Comparison of ENCODE assay signal across 12 mouse cellular contexts in genomic region chr12:108255960-108256359, GRCm38 (mm10). TPM values are rescaled to one million over a fixed set of nuclear protein-coding genes. Genes with fewer than 3 reads are reported as not detected.
DNase-seq lines count a peak whose midpoint lies in the region; ATAC-seq and TF ChIP-seq lines count a peak whose summit lies in the region.
"Had no signal": no experiment of that assay in that cellular context is flagged by ENCODE, and none has a peak within 500 bp of the region (broad histone marks: within the 10 kb centered on the region; RNA-seq: fewer than 3 reads in every experiment).

No protein-coding gene starts in this region.

- TF ChIP-seq CTCF in brain, embryonic 14.5 days (IDR thresholded peaks at IDR 0.05; ENCODE audit: borderline replicate concordance, extremely low read depth, insufficient read depth, insufficient read length), result no peak

- no peaks in the 10 kb centered on the region for H3K9me3 ChIP-seq in heart, embryonic 16.5 days (replicated peaks; ENCODE audit: control insufficient read depth, low read length)
- H3K9me3 ChIP-seq in limb, embryonic 10.5 days (replicated peaks), result no peaks in the 10 kb centered on the region
- H3K9me3 ChIP-seq: embryonic facial prominence, embryonic 13.5 days; limb, embryonic 15.5 days had no signal

- no peak for ATAC-seq in heart, embryonic 16.5 days (replicated peaks; ENCODE audit: extremely low read depth, insufficient read depth, low FRiP score)
- ATAC-seq: intestine, embryonic 16.5 days; Patski had no signal

- no peaks in the 10 kb centered on the region for H3K36me3 ChIP-seq in heart, embryonic 16.5 days (ENCODE audit: control insufficient read depth, insufficient read depth)
- H3K36me3 ChIP-seq in limb, embryonic 10.5 days, result no peaks in the 10 kb centered on the region
- H3K36me3 ChIP-seq: embryonic facial prominence, embryonic 13.5 days; limb, embryonic 15.5 days had no signal

- H3K4me1 ChIP-seq in heart, embryonic 16.5 days (ENCODE audit: control insufficient read depth, insufficient read depth, low read length), result peaks cover 49% of the 10 kb centered on the region
- H3K4me1 ChIP-seq in brown adipose tissue, adult 24 weeks (ENCODE audit: control insufficient read depth, insufficient read depth, insufficient read length, low read length), result peaks cover 46% of the 10 kb centered on the region
- peaks cover 59% of the 10 kb centered on the region for H3K4me1 ChIP-seq in limb, embryonic 10.5 days

- no peak overlapping the region for H3K4me3 ChIP-seq in heart, embryonic 16.5 days (ENCODE audit: low read length)
- no peak overlapping the region for H3K4me3 ChIP-seq in brown adipose tissue, adult 24 weeks (ENCODE audit: insufficient read depth, low read depth, low read length)
- H3K4me3 ChIP-seq in limb, embryonic 10.5 days, result no peak overlapping the region
- H3K4me3 ChIP-seq: embryonic facial prominence, embryonic 13.5 days; limb, embryonic 15.5 days had no signal

- H3K27me3 ChIP-seq in heart, embryonic 16.5 days (ENCODE audit: control insufficient read depth, insufficient read depth, low read length), result no peaks in the 10 kb centered on the region
- H3K27me3 ChIP-seq in limb, embryonic 10.5 days (ENCODE audit: low read depth, poor library complexity, severe bottlenecking), result no peaks in the 10 kb centered on the region
- H3K27me3 ChIP-seq: CH12.LX; embryonic facial prominence, embryonic 13.5 days; limb, embryonic 15.5 days; Patski had no signal

- H3K9ac ChIP-seq in heart, embryonic 16.5 days (ENCODE audit: low read length), result 0 out of 2 replicates have a peak overlapping the region, but pooled peaks have one; percentile 19
- H3K9ac ChIP-seq: embryonic facial prominence, embryonic 13.5 days; limb, embryonic 15.5 days had no signal

- WGBS in heart, embryonic 16.5 days, result 22% methylated on average over 5 of the region's 5 CpGs
- WGBS in limb, embryonic 10.5 days, result 60% methylated on average over 5 of the region's 5 CpGs

- no peak for DNase-seq in heart, adult 18-20 months
- peak; percentile 55 for DNase-seq in brain, embryonic 14.5 days (ENCODE audit: low read depth)
- DNase-seq in limb, embryonic 10.5 days (ENCODE audit: low spot score), result no peak
- no peak for DNase-seq in right cerebral cortex, postnatal 14 days
- DNase-seq in spleen, adult 12 weeks (ENCODE audit: low spot score), result no peak

- H3K4me2 ChIP-seq in heart, embryonic 16.5 days (ENCODE audit: low read depth, low read length), result no peak overlapping the region
- H3K4me2 ChIP-seq: embryonic facial prominence, embryonic 13.5 days; limb, embryonic 15.5 days had no signal

- H3K27ac ChIP-seq in heart, embryonic 16.5 days (ENCODE audit: low read length), result peak overlapping the region; percentile 61
- H3K27ac ChIP-seq in brown adipose tissue, adult 24 weeks (replicated peaks; ENCODE audit: low read depth, low read length), result peak overlapping the region; percentile 15
- H3K27ac ChIP-seq in limb, embryonic 10.5 days, result peak overlapping the region; percentile 67; the same call in 1 of the 2 replicates
- H3K27ac ChIP-seq: embryonic facial prominence, embryonic 13.5 days; limb, embryonic 15.5 days had no signal

- TF ChIP-seq POLR2A in brain, embryonic 14.5 days (IDR thresholded peaks at IDR 0.05; ENCODE audit: borderline replicate concordance, extremely low read depth, insufficient read depth, insufficient read length, poor library complexity, severe bottlenecking), result no peak

RNA-seq across cellular contexts. Expression of gene Ccdc85c, which starts 19.3 kb away (rescaled TPM):
- 4.2 and 4.6 TPM in 2 replicates for polyA plus RNA-seq in heart, embryonic 16.5 days (2015; fragmentation: Nextera tagmentation; extraction: Ambion mirVana)
- 10 to 100 TPM; 38.5 to 42.5 TPM for total RNA-seq in heart, adult 18-20 months (2021)
- 34.0 and 48.9 TPM in 2 replicates for polyA plus RNA-seq in brain, embryonic 14.5 days (2012; rRNA removed)
- 2.3 and 3.3 TPM in 2 replicates for polyA plus RNA-seq in brown adipose tissue, adult 24 weeks (2012; ENCODE audit: insufficient read depth, insufficient read length, missing spikeins)
- polyA plus RNA-seq in limb, embryonic 10.5 days (2016; fragmentation: Nextera tagmentation; extraction: Ambion mirVana), result 5.4 and 6.2 TPM in 2 replicates

RNA-seq across cellular contexts. Expression of gene Hhipl1, which starts 50.1 kb away (rescaled TPM):
- polyA plus RNA-seq in heart, embryonic 16.5 days (2015; fragmentation: Nextera tagmentation; extraction: Ambion mirVana), result 0.84 and 0.95 TPM in 2 replicates
- 1 to 10 TPM; 1.3 to 2.1 TPM for total RNA-seq in heart, adult 18-20 months (2021)
- polyA plus RNA-seq in brain, embryonic 14.5 days (2012; rRNA removed), result 3.9 and 4.3 TPM in 2 replicates
- not detected in 2 replicates for polyA plus RNA-seq in brown adipose tissue, adult 24 weeks (2012; ENCODE audit: insufficient read depth, insufficient read length, missing spikeins)
- 0.06 and 0.21 TPM in 2 replicates for polyA plus RNA-seq in limb, embryonic 10.5 days (2016; fragmentation: Nextera tagmentation; extraction: Ambion mirVana)
- total RNA-seq: CH12.LX had no signal

Comparison
In these comparisons a context has a peak if more than half of its experiments do, and no peak if none do; other contexts are left out.
1. H3K27ac ChIP-seq: peak in every context shown above with its lines; median percentile 67 in limb, embryonic 10.5 days; 61 in heart, embryonic 16.5 days; 15 in brown adipose tissue, adult 24 weeks.